Mouse (Mus musculus): ENCODE data around the gene Tgoln1.

DNA sequence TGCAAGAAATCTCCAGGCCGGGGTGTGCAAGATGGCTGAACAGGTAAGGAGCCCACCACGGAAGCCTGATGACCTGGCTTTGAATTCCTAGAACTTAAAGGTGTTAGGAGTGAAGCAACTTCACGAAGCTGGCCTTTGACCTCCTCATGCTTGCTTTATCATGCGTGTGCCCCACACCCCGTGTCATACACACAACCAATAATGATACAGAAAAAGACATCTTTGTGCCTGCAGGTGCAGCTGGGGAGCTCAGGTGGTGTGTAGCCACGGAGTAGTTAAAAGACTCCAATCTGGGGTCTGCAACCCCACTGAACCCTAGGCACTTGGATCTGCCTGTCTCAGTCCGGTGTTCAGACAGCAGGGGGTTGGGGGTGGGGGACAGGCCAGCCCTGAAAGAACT is 51.3 kb downstream of the Tgoln1 start:
- TF ChIP-seq POLR2A (IDR thresholded peaks at IDR 0.05; ENCODE audit: control insufficient read depth, extremely low read depth, insufficient read depth, low read length, poor library complexity) (no peak), CTCF (IDR thresholded peaks at IDR 0.05; ENCODE audit: borderline replicate concordance, control insufficient read depth, extremely low read depth, insufficient read depth, low read length, poor library complexity) (no peak)

All from thymus, adult 2 months (tissue).